Mouse (Mus musculus) liver, adult 2 months (tissue): Measurements from ENCODE around the gene Acly. TPM values are rescaled to one million over a fixed set of nuclear protein-coding genes. Genes with fewer than 3 reads are reported as not detected.

Source experiments
- DNase-seq: peaks from one replicate; pipeline ENCODE4 v3.0.0-alpha.2; 2011; ENCODE audit warnings: low read depth, low spot score; ENCODE audit errors: extremely low read depth
- H3K27ac ChIP-seq: fragments of 200-500 bp; replicated peaks from 2 replicates; pipeline ENCODE4 v1.5.1; 2012; ENCODE audit warnings: low read depth, mild to moderate bottlenecking, control low read depth, inconsistent platforms, low read length; ENCODE audit not compliant: insufficient read depth
- H3K27me3 ChIP-seq: fragments of 200-500 bp; 2 replicates; pipeline ENCODE4 v1.6.1; 2012; ENCODE audit warnings: mild to moderate bottlenecking, moderate library complexity, low read length, inconsistent platforms; ENCODE audit not compliant: control insufficient read depth, insufficient read depth
- H3K36me3 ChIP-seq: fragments of 200-500 bp; 2 replicates; pipeline ENCODE4 v1.6.1; 2012; ENCODE audit warnings: low read length, inconsistent platforms; ENCODE audit not compliant: control insufficient read depth, insufficient read depth
- H3K4me1 ChIP-seq: fragments of 200-500 bp; 2 replicates; pipeline ENCODE4 v1.6.1; 2011; ENCODE audit warnings: low read length; ENCODE audit not compliant: control insufficient read depth, insufficient read depth
- H3K4me3 ChIP-seq: fragments of 200-500 bp; 2 replicates; pipeline ENCODE4 v1.5.1; 2011; ENCODE audit warnings: low read depth, mild to moderate bottlenecking, control low read depth, low read length, moderate library complexity; ENCODE audit not compliant: insufficient read depth
- H3K79me2 ChIP-seq: fragments of 200-500 bp; 2 replicates; pipeline ENCODE4 v1.6.1; 2012; ENCODE audit warnings: inconsistent platforms, mild to moderate bottlenecking, low read length, moderate library complexity; ENCODE audit not compliant: control insufficient read depth, insufficient read depth
- H3K9ac ChIP-seq: fragments of 200-500 bp; 2 replicates; pipeline ENCODE4 v1.6.1; 2012; ENCODE audit warnings: low read depth, mild to moderate bottlenecking, control low read depth, inconsistent platforms, low read length
- CTCF ChIP-seq: fragments of 200-500 bp; IDR thresholded peaks from 2 replicates; pipeline ENCODE4 v1.5.1; 2011; ENCODE audit warnings: low read depth, low read length, control low read depth
- POLR2A ChIP-seq: fragments of 200-500 bp; IDR thresholded peaks from 2 replicates; pipeline ENCODE4 v1.6.1; 2011; ENCODE audit warnings: low read length, control low read depth; ENCODE audit not compliant: insufficient read depth; ENCODE audit errors: extremely low read depth
- WGBS: fragments of 180-500 bp; shearing (Covaris S2); methylation state at CpG from one replicate; pipeline ENCODE4 v1.1.7; 2018; 5-methylcytosine and 5-hydroxymethylcytosine counted together
- polyA plus RNA-seq: library from polyadenylated mRNA; depleted of rRNA; stranded (reverse); fragments of >200 nt; gene quantifications from 2 replicates; pipeline ENCODE4 v1.2.3, GENCODE M21; 2012
- total RNA-seq: library from RNA; depleted of rRNA; stranded (reverse); fragments of >200 nt; gene quantifications from 2 replicates; pipeline ENCODE4 v1.2.3, GENCODE M21; 2014

Acly gene
- total and polyA plus RNA-seq, 2 experiments, result 124 to 205 TPM

- no peak for DNase-seq
- 88% methylated on average over 6 of the region's 6 CpGs for WGBS
- TF ChIP-seq POLR2A (no peak), CTCF (no peak)
- Histone ChIP-seq H3K4me3 (no peak overlapping the region), H3K36me3 (no peaks in the 10 kb centered on the region), H3K4me1 (no peaks in the 10 kb centered on the region), H3K79me2 (no peaks in the 10 kb centered on the region), H3K27ac (no peak overlapping the region), H3K9ac (no peak overlapping the region), H3K27me3 (no peaks in the 10 kb centered on the region)
Observed at GRCm38 (mm10) chr11:100564703-100565102, 36.9 kb upstream of the Acly start.

DNA sequence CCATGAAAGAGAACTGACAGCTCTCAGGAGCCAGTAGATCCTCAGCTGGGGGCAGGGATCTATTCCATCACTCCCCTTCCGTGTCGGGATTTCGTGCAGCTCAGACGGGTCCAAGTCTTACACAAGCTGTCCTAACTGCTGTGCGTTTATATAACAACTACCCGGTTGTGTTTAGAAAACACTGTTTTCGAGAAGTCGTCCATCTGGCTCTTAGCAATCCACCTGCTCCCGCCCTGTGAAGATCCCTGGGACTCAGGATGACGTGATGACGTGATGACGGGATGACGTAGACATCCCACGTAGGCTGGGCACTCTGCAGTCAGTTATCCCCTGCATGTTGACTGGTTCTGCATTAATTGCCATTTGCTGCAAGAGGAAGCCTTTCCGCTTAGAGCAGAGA is 36.5 kb upstream of the Acly start:
- Histone ChIP-seq H3K4me1 (no peaks in the 10 kb centered on the region), H3K4me3 (no peak overlapping the region), H3K27me3 (no peaks in the 10 kb centered on the region), H3K9ac (no peak overlapping the region), H3K27ac (no peak overlapping the region), H3K79me2 (no peaks in the 10 kb centered on the region), H3K36me3 (no peaks in the 10 kb centered on the region)
- DNase-seq, result no peak
- 83% methylated on average over 15 of the region's 15 CpGs for WGBS
- no peak for TF ChIP-seq CTCF
- TF ChIP-seq POLR2A, result no peak

GRCm38 (mm10) chr11:100561748-100562147 is 33.9 kb upstream of the Acly start:
- Histone ChIP-seq H3K36me3 (no peaks in the 10 kb centered on the region), H3K4me3 (no peak overlapping the region), H3K27me3 (no peaks in the 10 kb centered on the region), H3K27ac (no peak overlapping the region), H3K4me1 (no peaks in the 10 kb centered on the region), H3K9ac (no peak overlapping the region), H3K79me2 (no peaks in the 10 kb centered on the region)
- DNase-seq, result no peak
- 74% methylated on average over 5 of the region's 5 CpGs for WGBS
- TF ChIP-seq POLR2A, result no peak
- TF ChIP-seq CTCF, result no peak

- Histone ChIP-seq H3K27me3 (no peaks in the 10 kb centered on the region), H3K9ac (no peak overlapping the region), H3K4me1 (peaks cover 2% of the 10 kb centered on the region; the same call in 1 of the 2 replicates), H3K79me2 (no peaks in the 10 kb centered on the region), H3K36me3 (no peaks in the 10 kb centered on the region), H3K27ac (no peak overlapping the region), H3K4me3 (no peak overlapping the region)
- TF ChIP-seq CTCF (no peak), POLR2A (no peak)
- 66% methylated on average over 7 of the region's 7 CpGs for WGBS
- DNase-seq, result no peak
Observed at GRCm38 (mm10) chr11:100559476-100559875, 31.7 kb upstream of the Acly start.

- WGBS, result 91% methylated on average over 3 of the region's 3 CpGs
- no peak overlapping the region for H3K4me3 ChIP-seq
- H3K27ac ChIP-seq, result no peak overlapping the region
- no peaks in the 10 kb centered on the region for H3K36me3 ChIP-seq
- no peak for DNase-seq
- peaks cover 4% of the 10 kb centered on the region for H3K4me1 ChIP-seq
- no peaks in the 10 kb centered on the region for H3K27me3 ChIP-seq
- no peak for TF ChIP-seq POLR2A
- TF ChIP-seq CTCF, result no peak
- H3K79me2 ChIP-seq, result no peaks in the 10 kb centered on the region
- H3K9ac ChIP-seq, result no peak overlapping the region
Observed at GRCm38 (mm10) chr11:100557563-100557962, 29.8 kb upstream of the Acly start.

- Histone ChIP-seq H3K4me1 (peaks cover 7% of the 10 kb centered on the region), H3K27me3 (no peaks in the 10 kb centered on the region), H3K9ac (peak overlapping the region; percentile 35), H3K27ac (no peak overlapping the region), H3K4me3 (no peak overlapping the region), H3K79me2 (no peaks in the 10 kb centered on the region), H3K36me3 (no peaks in the 10 kb centered on the region)
- TF ChIP-seq POLR2A (no peak), CTCF (peak; percentile 52)
- WGBS, result 25% methylated on average over 11 of the region's 11 CpGs
- DNase-seq, result peak; percentile 79
Observed at GRCm38 (mm10) chr11:100555583-100555982, 27.8 kb upstream of the Acly start.
